Mouse (Mus musculus): ENCODE measurements at regions not wholly inside any gene's neighbourhood (a gene's known extent, or its start where the extent isn't known, plus 50 kb on each side); places are given as distances from the start of the nearest gene placed in this dataset.
A peak's percentile ranks its signal among the peaks of the same experiment; 100 is the strongest.
"Not testable (repeated sequence)": the region's sequence is repeated elsewhere in the genome, so short reads cannot be mapped to it uniquely, and the experiment has no call there.

GRCm38 (mm10) chr10:26607081-26607480, 146.1 kb upstream of the Arhgap18 start:
- not testable (repeated sequence) for DNase-seq

- no peak for DNase-seq
These were observed 142.0 kb upstream of the Arhgap18 start for GRCm38 (mm10) chr10:26611246-26611645.

- no peak for DNase-seq
These were observed 122.9 kb upstream of the Arhgap18 start for GRCm38 (mm10) chr10:26630196-26630760.

- no peak for DNase-seq
These were observed 121.0 kb upstream of the Arhgap18 start for GRCm38 (mm10) chr10:26632266-26632665.

- no peak for DNase-seq
These were observed 115.8 kb upstream of the Arhgap18 start for GRCm38 (mm10) chr10:26637459-26637858.

- DNase-seq: no peak
These were observed 115.2 kb upstream of the Arhgap18 start for GRCm38 (mm10) chr10:26638056-26638455.

- DNase-seq: no peak
These were observed 114.1 kb upstream of the Arhgap18 start for GRCm38 (mm10) chr10:26639118-26639517.

GRCm38 (mm10) chr10:26653103-26653502, 100.1 kb upstream of the Arhgap18 start:
- DNase-seq: no peak

GRCm38 (mm10) chr10:26664270-26664669, 89.0 kb upstream of the Arhgap18 start:
- DNase-seq: no peak

GRCm38 (mm10) chr10:26679500-26680227, 73.6 kb upstream of the Arhgap18 start:
- no peak for DNase-seq

GRCm38 (mm10) chr10:26694761-26695160, 58.5 kb upstream of the Arhgap18 start:
- DNase-seq: no peak

GRCm38 (mm10) chr10:26695212-26695933, 57.8 kb upstream of the Arhgap18 start:
- peak; percentile 38 for DNase-seq
